Mouse (Mus musculus) limb, embryonic 14.5 days (tissue): ENCODE measurements around the gene Pik3r2. TPM values are rescaled to one million over a fixed set of nuclear protein-coding genes. Genes with fewer than 3 reads are reported as not detected.

Experiments used
- ATAC-seq: fragments of 200-750 bp; cut with Nextera tagmentation; 2 replicates; pipeline ENCODE4 v1.8.0; 2017; ENCODE audit warnings: low read depth, moderate number of reproducible peaks, moderate TSS enrichment; ENCODE audit not compliant: low FRiP score
- DNase-seq: peaks from one replicate; pipeline ENCODE4 v3.0.0-alpha.2; 2015; ENCODE audit warnings: low spot score
- H3K27ac ChIP-seq: fragments of 300-500 bp; sonication (generic); replicated peaks from 2 replicates; pipeline ENCODE4 v1.5.1; 2014; ENCODE audit warnings: low read depth, mild to moderate bottlenecking, low read length, moderate library complexity, mixed read lengths
- H3K27me3 ChIP-seq: fragments of 300-500 bp; sonication (generic); 2 replicates; pipeline ENCODE4 v1.6.1; 2014; ENCODE audit warnings: low read length, mixed read lengths; ENCODE audit not compliant: control insufficient read depth, insufficient read depth
- H3K36me3 ChIP-seq: fragments of 300-500 bp; sonication (generic); 2 replicates; pipeline ENCODE4 v1.6.1; 2014; ENCODE audit warnings: mild to moderate bottlenecking, low read length, moderate library complexity, mixed read lengths; ENCODE audit not compliant: control insufficient read depth, insufficient read depth
- H3K4me1 ChIP-seq: fragments of 300-500 bp; sonication (generic); 2 replicates; pipeline ENCODE4 v1.6.1; 2014; ENCODE audit warnings: antibody characterized with exemption, low read length, mixed read lengths; ENCODE audit not compliant: control insufficient read depth, insufficient read depth
- H3K4me2 ChIP-seq: fragments of 300-500 bp; sonication (generic); replicated peaks from 2 replicates; pipeline ENCODE4 v1.6.1; 2014; ENCODE audit warnings: low read depth, mild to moderate bottlenecking, low read length, moderate library complexity; ENCODE audit not compliant: severe bottlenecking
- H3K4me3 ChIP-seq: fragments of 300-500 bp; sonication (generic); replicated peaks from 2 replicates; pipeline ENCODE4 v1.5.1; 2014; ENCODE audit warnings: low read length
- H3K9ac ChIP-seq: fragments of 300-500 bp; sonication (generic); 2 replicates; pipeline ENCODE4 v1.6.1; 2014; ENCODE audit warnings: mild to moderate bottlenecking, low read depth, low read length, moderate library complexity; ENCODE audit not compliant: severe bottlenecking
- H3K9me3 ChIP-seq: fragments of 300-500 bp; sonication (generic); 2 replicates; pipeline ENCODE4 v1.6.1; 2016; ENCODE audit warnings: low read length; ENCODE audit not compliant: control insufficient read depth
- POLR2A ChIP-seq: fragments of 200-500 bp; IDR thresholded peaks from 2 replicates; pipeline ENCODE4 v1.8.0; 2012; ENCODE audit warnings: inconsistent platforms, mild to moderate bottlenecking, moderate library complexity, borderline replicate concordance; ENCODE audit not compliant: insufficient read depth, insufficient read length; ENCODE audit errors: extremely low read depth
- WGBS: fragments of 180-500 bp; shearing (Covaris S2); extraction: QIAGEN DNeasy Blood & Tissue Kit; methylation state at CpG from one replicate; pipeline ENCODE4 v1.1.7; 2014; 5-methylcytosine and 5-hydroxymethylcytosine counted together
- polyA plus RNA-seq, 2 experiments: library from polyadenylated mRNA; depleted of rRNA in 1 of 2; stranded (reverse) in 1 of 2; unstranded in 1 of 2; fragments of >200 nt; fragmentation: Nextera tagmentation in 1 of 2; extraction: Ambion mirVana in 1 of 2; gene quantifications; 2 replicates each; pipeline versions ENCODE4 v1.2.1 to v1.2.3; 2012 to 2014

Pik3r2 gene
- polyA plus RNA-seq, 2 experiments = 73.5 to 111 TPM

DNA sequence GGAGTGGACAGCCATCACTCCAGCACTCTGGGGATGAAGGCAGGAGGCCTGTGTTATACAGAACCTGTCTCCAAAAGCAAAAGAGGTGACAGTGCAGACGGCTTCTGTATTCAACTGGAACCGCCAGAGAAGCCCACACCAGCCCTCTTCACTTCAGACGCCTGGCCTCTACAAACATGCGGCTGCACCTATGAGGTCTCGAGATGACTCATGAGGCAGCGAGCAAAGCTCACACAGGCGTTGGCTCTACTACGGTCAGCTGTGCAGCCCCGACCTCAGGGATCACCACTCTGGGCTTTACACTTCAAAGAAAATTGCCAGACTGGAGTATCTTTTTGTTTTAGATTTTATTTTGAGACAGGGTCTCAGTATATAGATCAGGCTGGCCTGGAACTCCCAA, 3.6 kb downstream of the Pik3r2 start:
- Histone ChIP-seq H3K27ac (0 out of 2 replicates have a peak overlapping the region, but pooled peaks have one; percentile 13), H3K4me3 (no peak overlapping the region), H3K4me2 (0 out of 2 replicates have a peak overlapping the region, but pooled peaks have one; percentile 28), H3K36me3 (peaks cover 65% of the 10 kb centered on the region), H3K9ac (no peak overlapping the region), H3K27me3 (no peaks in the 10 kb centered on the region), H3K4me1 (peaks cover 31% of the 10 kb centered on the region), H3K9me3 (no peaks in the 10 kb centered on the region)
- ATAC-seq (no peak), DNase-seq (no peak)
- no peak for TF ChIP-seq POLR2A
- 87% methylated on average over 9 of the region's 9 CpGs for WGBS

GRCm38 (mm10) chr8:70772075-70772474, 4.4 kb downstream of the Pik3r2 start:
- WGBS = 96% methylated on average over 13 of the region's 13 CpGs
- peaks cover 65% of the 10 kb centered on the region for H3K36me3 ChIP-seq
- ATAC-seq = no peak
- no peak overlapping the region for H3K4me2 ChIP-seq
- DNase-seq = no peak
- H3K27me3 ChIP-seq = no peaks in the 10 kb centered on the region
- TF ChIP-seq POLR2A = no peak
- H3K4me3 ChIP-seq = no peak overlapping the region
- no peak overlapping the region for H3K27ac ChIP-seq
- no peak overlapping the region for H3K9ac ChIP-seq
- H3K9me3 ChIP-seq = no peaks in the 10 kb centered on the region
- H3K4me1 ChIP-seq = peaks cover 27% of the 10 kb centered on the region

DNA sequence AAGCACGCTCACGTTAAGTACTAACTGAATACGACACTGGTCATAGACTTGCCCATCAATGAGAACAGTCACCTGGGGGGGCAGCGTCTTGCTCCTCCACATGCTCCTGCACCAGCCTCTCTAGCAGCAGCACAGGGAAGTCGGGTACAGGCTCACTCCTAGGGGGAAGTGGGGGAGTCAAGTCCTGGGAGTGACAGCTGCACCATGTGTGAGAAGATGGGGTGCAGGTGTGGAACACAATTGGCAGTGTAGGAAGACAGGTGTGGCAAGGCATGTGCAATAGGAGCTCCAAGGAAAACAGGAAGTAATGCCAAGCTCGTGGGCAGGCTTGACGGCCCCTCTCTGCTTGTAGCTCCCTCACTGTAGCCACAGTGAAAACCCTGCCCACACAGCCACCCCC, 5.3 kb downstream of the Pik3r2 start:
- ATAC-seq (no peak), DNase-seq (no peak)
- Histone ChIP-seq H3K27ac (no peak overlapping the region), H3K9ac (no peak overlapping the region), H3K36me3 (peaks cover 65% of the 10 kb centered on the region), H3K4me2 (no peak overlapping the region), H3K4me3 (no peak overlapping the region), H3K27me3 (no peaks in the 10 kb centered on the region), H3K9me3 (no peaks in the 10 kb centered on the region), H3K4me1 (peaks cover 35% of the 10 kb centered on the region)
- WGBS = 82% methylated on average over 7 of the region's 7 CpGs
- no peak for TF ChIP-seq POLR2A

- no peaks in the 10 kb centered on the region for H3K27me3 ChIP-seq
Observed at GRCm38 (mm10) chr8:70770748-70771147, 5.8 kb downstream of the Pik3r2 start.

DNA sequence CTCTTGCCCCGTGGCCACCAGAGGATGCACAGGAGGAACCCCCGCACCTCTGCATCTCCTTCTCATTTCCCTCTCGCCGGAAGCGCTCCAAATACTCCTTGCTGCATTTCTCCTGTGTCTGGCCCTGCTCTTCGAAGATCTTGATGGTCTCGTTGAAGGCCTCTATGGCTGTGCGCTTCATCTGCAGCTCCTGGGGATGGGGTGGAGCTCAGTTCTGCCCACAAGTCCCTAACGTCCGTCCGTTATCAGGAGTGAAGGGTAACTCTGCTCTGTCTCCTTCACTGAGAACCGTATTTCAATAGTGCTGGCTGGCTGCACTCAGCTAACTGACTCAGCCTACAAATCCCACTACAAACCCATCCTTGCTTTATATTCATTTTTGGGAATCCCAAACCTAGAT, 6.7 kb downstream of the Pik3r2 start:
- H3K36me3 ChIP-seq = peaks cover 65% of the 10 kb centered on the region
- H3K9me3 ChIP-seq = no peaks in the 10 kb centered on the region
- 70% methylated on average over 12 of the region's 12 CpGs for WGBS
- no peak for ATAC-seq
- H3K27me3 ChIP-seq = no peaks in the 10 kb centered on the region
- H3K4me1 ChIP-seq = peaks cover 32% of the 10 kb centered on the region
- H3K9ac ChIP-seq = no peak overlapping the region
- TF ChIP-seq POLR2A = no peak
- H3K4me3 ChIP-seq = no peak overlapping the region
- DNase-seq = no peak
- no peak overlapping the region for H3K27ac ChIP-seq
- H3K4me2 ChIP-seq = no peak overlapping the region

More at GRCm38 (mm10) chr8:70770748-70771147, 5.8 kb downstream of the Pik3r2 start:
- Histone ChIP-seq H3K4me3 (no peak overlapping the region), H3K9ac (no peak overlapping the region), H3K36me3 (peaks cover 65% of the 10 kb centered on the region), H3K27ac (no peak overlapping the region), H3K4me1 (peaks cover 38% of the 10 kb centered on the region), H3K4me2 (no peak overlapping the region), H3K9me3 (no peaks in the 10 kb centered on the region)
- DNase-seq = no peak
- ATAC-seq = no peak
- 98% methylated on average over 13 of the region's 13 CpGs for WGBS
- no peak for TF ChIP-seq POLR2A

GRCm38 (mm10) chr8:70769359-70769758, 7.2 kb downstream of the Pik3r2 start:
- no peaks in the 10 kb centered on the region for H3K27me3 ChIP-seq
- no peak overlapping the region for H3K4me3 ChIP-seq
- peaks cover 60% of the 10 kb centered on the region for H3K36me3 ChIP-seq
- peaks cover 27% of the 10 kb centered on the region for H3K4me1 ChIP-seq
- no peak for TF ChIP-seq POLR2A
- H3K9me3 ChIP-seq = no peaks in the 10 kb centered on the region
- peak; percentile 72 for ATAC-seq
- H3K4me2 ChIP-seq = no peak overlapping the region
- 5% methylated on average over 26 of the region's 26 CpGs for WGBS
- H3K9ac ChIP-seq = no peak overlapping the region
- no peak overlapping the region for H3K27ac ChIP-seq
- DNase-seq = peak; percentile 93
